Mouse (Mus musculus): Measurements from ENCODE around the gene G430095P16Rik. TPM values are rescaled to one million over a fixed set of nuclear protein-coding genes. Genes with fewer than 3 reads are reported as not detected.

The G430095P16Rik gene
- polyA plus RNA-seq, 1 experiment from 2014 or later = 0.76 TPM

DNA sequence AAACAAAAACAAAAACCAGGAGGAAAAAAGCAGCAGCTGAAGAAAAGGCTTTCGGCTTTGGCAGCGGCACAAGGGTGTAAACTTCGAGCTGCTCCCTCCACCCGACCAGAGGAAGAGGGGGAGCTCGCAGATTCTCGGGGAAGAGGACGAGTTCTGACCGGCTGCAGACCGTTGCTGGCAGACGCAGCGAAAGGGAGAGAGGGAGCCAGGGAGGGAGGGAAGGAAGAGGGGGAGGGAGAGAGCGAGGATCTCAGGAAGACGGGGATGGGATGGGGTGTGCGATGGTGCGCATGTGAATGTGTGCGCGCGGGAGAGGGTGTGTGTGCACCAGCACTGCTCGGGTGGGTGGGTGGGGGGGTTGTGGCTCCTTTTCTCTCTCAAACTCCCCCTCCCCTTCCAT, 51.0 kb downstream of the G430095P16Rik start:
- WGBS = 1% methylated on average over 19 of the region's 19 CpGs
- H3K36me3 ChIP-seq (ENCODE audit: control insufficient read depth, insufficient read depth, low read length) = no peaks in the 10 kb centered on the region
- peak overlapping the region; percentile 47 for H3K4me2 ChIP-seq (ENCODE audit: low read depth, low read length)
- H3K27me3 ChIP-seq (ENCODE audit: control insufficient read depth, insufficient read depth, low read length) = peaks cover 30% of the 10 kb centered on the region
- ATAC-seq (ENCODE audit: low read depth) = peak; percentile 85
- H3K9me3 ChIP-seq (ENCODE audit: control insufficient read depth, low read length) = no peaks in the 10 kb centered on the region
- peaks cover 17% of the 10 kb centered on the region; the same call in 1 of the 2 replicates for H3K4me1 ChIP-seq (ENCODE audit: control insufficient read depth, insufficient read depth, low read length)
- no peak overlapping the region; the same call in 1 of the 2 replicates for H3K9ac ChIP-seq (replicated peaks; ENCODE audit: low read depth, low read length)
- peak overlapping the region; percentile 90 for H3K27ac ChIP-seq (ENCODE audit: low read depth, low read length)
- H3K4me3 ChIP-seq (ENCODE audit: low read depth, low read length) = peak overlapping the region; percentile 19

DNA sequence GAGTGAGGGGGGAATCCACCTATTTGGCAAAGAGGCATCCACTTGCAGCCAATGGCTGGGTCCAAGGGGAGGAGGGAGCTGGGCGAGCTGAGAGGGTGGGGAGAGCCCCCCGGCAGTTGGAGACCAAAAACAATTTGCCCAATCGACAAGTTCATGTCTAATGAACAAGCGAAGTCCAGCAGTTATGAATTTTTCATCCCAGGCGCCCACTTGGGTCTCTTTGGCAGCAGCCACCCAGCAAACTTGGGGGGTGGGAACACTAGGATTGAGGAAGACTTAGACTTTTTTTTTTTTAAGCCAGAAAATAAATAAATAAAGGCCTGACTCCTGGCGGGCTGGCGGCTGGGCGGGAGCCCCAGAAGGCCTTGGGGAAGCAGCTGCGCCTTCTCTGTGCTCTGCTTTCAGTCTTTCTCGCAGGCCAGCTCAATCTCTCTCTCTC, 51.7 kb downstream of the G430095P16Rik start:
- H3K9ac ChIP-seq (replicated peaks; ENCODE audit: low read depth, low read length) = 0 out of 2 replicates have a peak overlapping the region, but pooled peaks have one; percentile 3
- H3K27me3 ChIP-seq (ENCODE audit: control insufficient read depth, insufficient read depth, low read length) = peaks cover 28% of the 10 kb centered on the region
- no peaks in the 10 kb centered on the region for H3K36me3 ChIP-seq (ENCODE audit: control insufficient read depth, insufficient read depth, low read length)
- peak; percentile 61; the same call in 1 of the 2 replicates for ATAC-seq (ENCODE audit: low read depth)
- peak overlapping the region; percentile 90 for H3K27ac ChIP-seq (ENCODE audit: low read depth, low read length)
- H3K4me3 ChIP-seq (ENCODE audit: low read depth, low read length) = no peak overlapping the region
- H3K4me1 ChIP-seq (ENCODE audit: control insufficient read depth, insufficient read depth, low read length) = peaks cover 21% of the 10 kb centered on the region; the same call in 1 of the 2 replicates
- 2% methylated on average over 10 of the region's 10 CpGs for WGBS
- H3K9me3 ChIP-seq (ENCODE audit: control insufficient read depth, low read length) = no peaks in the 10 kb centered on the region
- no peak overlapping the region; the same call in 1 of the 2 replicates for H3K4me2 ChIP-seq (ENCODE audit: low read depth, low read length)

DNA sequence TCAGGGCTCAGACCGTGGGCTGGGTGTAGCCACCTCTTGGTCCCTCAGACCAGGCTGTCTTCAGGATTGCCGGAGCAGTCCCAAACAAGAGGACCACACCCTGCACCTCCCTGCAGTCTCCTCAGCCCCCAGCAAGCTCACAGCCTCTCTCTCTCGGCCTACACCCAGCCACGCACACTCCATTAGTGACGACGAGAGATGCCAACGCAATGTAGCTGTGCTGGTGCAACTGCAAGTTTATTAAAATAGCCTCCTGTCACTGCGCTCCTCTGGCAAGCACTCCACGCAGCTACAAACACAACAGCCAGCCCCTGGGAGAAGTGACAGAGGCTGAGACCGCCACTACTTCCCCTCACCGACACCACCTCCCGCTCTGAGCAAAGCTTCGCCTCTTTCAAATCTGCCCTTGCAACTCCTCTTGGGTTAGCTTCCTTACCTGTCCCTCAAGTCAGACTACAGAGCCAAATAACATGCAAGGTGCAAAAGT, 52.3 kb downstream of the G430095P16Rik start:
- 3% methylated on average over 13 of the region's 13 CpGs for WGBS

DNA sequence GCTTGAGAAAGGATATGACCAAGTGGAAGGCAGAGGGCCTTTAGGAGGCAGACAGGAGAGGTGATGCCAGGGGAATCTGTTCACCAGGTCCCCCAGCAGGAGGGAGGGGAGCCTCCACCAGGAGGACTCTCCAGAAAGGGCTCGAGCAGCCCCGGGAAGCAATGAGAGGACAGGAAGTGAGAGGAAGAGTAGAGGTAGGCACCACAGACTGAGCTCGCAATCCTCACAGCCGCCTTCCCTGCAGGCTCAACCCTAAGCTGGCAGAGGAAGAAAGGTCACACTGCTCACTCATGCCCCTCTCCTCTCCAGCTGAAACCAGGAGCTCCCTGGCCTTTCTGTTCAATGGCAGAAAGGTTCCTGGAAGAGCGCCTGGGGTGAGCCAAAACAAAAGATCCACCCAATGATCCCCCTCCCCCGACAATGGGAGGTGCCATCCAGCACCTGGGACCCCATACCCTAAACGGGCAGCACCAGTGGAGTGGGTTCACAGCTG, 52.9 kb downstream of the G430095P16Rik start:
- no peaks in the 10 kb centered on the region for H3K36me3 ChIP-seq (ENCODE audit: control insufficient read depth, insufficient read depth, low read length)
- 3% methylated on average over 7 of the region's 7 CpGs for WGBS
- H3K27ac ChIP-seq (ENCODE audit: low read depth, low read length) = peak overlapping the region; percentile 90
- no peak for ATAC-seq (ENCODE audit: low read depth)
- H3K4me3 ChIP-seq (ENCODE audit: low read depth, low read length) = no peak overlapping the region
- peak overlapping the region; percentile 35; the same call in 1 of the 2 replicates for H3K4me2 ChIP-seq (ENCODE audit: low read depth, low read length)
- H3K27me3 ChIP-seq (ENCODE audit: control insufficient read depth, insufficient read depth, low read length) = peaks cover 33% of the 10 kb centered on the region
- H3K9ac ChIP-seq (replicated peaks; ENCODE audit: low read depth, low read length) = no peak overlapping the region
- peaks cover 21% of the 10 kb centered on the region; the same call in 1 of the 2 replicates for H3K4me1 ChIP-seq (ENCODE audit: control insufficient read depth, insufficient read depth, low read length)
- no peaks in the 10 kb centered on the region for H3K9me3 ChIP-seq (ENCODE audit: control insufficient read depth, low read length)

More for the DNA sequence above, 52.3 kb downstream of the G430095P16Rik start:
- Histone ChIP-seq H3K9me3 (ENCODE audit: control insufficient read depth, low read length) (no peaks in the 10 kb centered on the region), H3K27ac (ENCODE audit: low read depth, low read length) (peak overlapping the region; percentile 90), H3K4me3 (ENCODE audit: low read depth, low read length) (no peak overlapping the region), H3K9ac (replicated peaks; ENCODE audit: low read depth, low read length) (no peak overlapping the region; the same call in 1 of the 2 replicates), H3K27me3 (ENCODE audit: control insufficient read depth, insufficient read depth, low read length) (peaks cover 31% of the 10 kb centered on the region), H3K4me1 (ENCODE audit: control insufficient read depth, insufficient read depth, low read length) (peaks cover 21% of the 10 kb centered on the region; the same call in 1 of the 2 replicates), H3K36me3 (ENCODE audit: control insufficient read depth, insufficient read depth, low read length) (no peaks in the 10 kb centered on the region), H3K4me2 (ENCODE audit: low read depth, low read length) (peak overlapping the region; percentile 35)
- ATAC-seq (ENCODE audit: low read depth) = no peak

Other genes with a start within 250 kb of the G430095P16Rik start
- gene Ier2, start 60.2 kb upstream of the G430095P16Rik start, polyA plus RNA-seq (2014; fragmentation: Nextera tagmentation; extraction: Ambion mirVana) = 14.4 and 20.9 TPM in 2 replicates
- 59.8 and 70.2 TPM in 2 replicates for gene Trmt1, start 36.7 kb upstream of the G430095P16Rik start, polyA plus RNA-seq (2014; fragmentation: Nextera tagmentation; extraction: Ambion mirVana)
- gene Nacc1, start 35.1 kb upstream of the G430095P16Rik start, polyA plus RNA-seq (2014; fragmentation: Nextera tagmentation; extraction: Ambion mirVana) = 15.3 and 16.6 TPM in 2 replicates
- 1.3 and 3.6 TPM in 2 replicates for gene Lyl1, start 21.6 kb upstream of the G430095P16Rik start, polyA plus RNA-seq (2014; fragmentation: Nextera tagmentation; extraction: Ambion mirVana)
- 68.2 and 91.5 TPM in 2 replicates for gene Nfix, start 77.3 kb downstream of the G430095P16Rik start, polyA plus RNA-seq (2014; fragmentation: Nextera tagmentation; extraction: Ambion mirVana)
- gene Dand5, start 99.8 kb downstream of the G430095P16Rik start, polyA plus RNA-seq (2014; fragmentation: Nextera tagmentation; extraction: Ambion mirVana) = 12.3 and 16.9 TPM in 2 replicates
- 33.1 and 39.8 TPM in 2 replicates for gene Gadd45gip1, start 108.5 kb downstream of the G430095P16Rik start, polyA plus RNA-seq (2014; fragmentation: Nextera tagmentation; extraction: Ambion mirVana)
- gene Rad23a, start 117.7 kb downstream of the G430095P16Rik start, polyA plus RNA-seq (2014; fragmentation: Nextera tagmentation; extraction: Ambion mirVana) = 69.4 and 78.1 TPM in 2 replicates
- gene Calr, start 123.9 kb downstream of the G430095P16Rik start, polyA plus RNA-seq (2014; fragmentation: Nextera tagmentation; extraction: Ambion mirVana) = 615 and 623 TPM in 2 replicates
- gene Farsa, start 134.0 kb downstream of the G430095P16Rik start, polyA plus RNA-seq (2014; fragmentation: Nextera tagmentation; extraction: Ambion mirVana) = 90.9 and 98.2 TPM in 2 replicates
- 14.2 and 24.5 TPM in 2 replicates for gene Syce2, start 149.1 kb downstream of the G430095P16Rik start, polyA plus RNA-seq (2014; fragmentation: Nextera tagmentation; extraction: Ambion mirVana)
- gene Gcdh, start 170.9 kb downstream of the G430095P16Rik start, polyA plus RNA-seq (2014; fragmentation: Nextera tagmentation; extraction: Ambion mirVana) = 33.5 and 34.2 TPM in 2 replicates
- gene Klf1, start 178.9 kb downstream of the G430095P16Rik start, polyA plus RNA-seq (2014; fragmentation: Nextera tagmentation; extraction: Ambion mirVana) = 0.44 and 0.80 TPM in 2 replicates
- 5.0 and 5.3 TPM in 2 replicates for gene Dnase2a, start 185.6 kb downstream of the G430095P16Rik start, polyA plus RNA-seq (2014; fragmentation: Nextera tagmentation; extraction: Ambion mirVana)
- 75.6 and 79.8 TPM in 2 replicates for gene Mast1, start 214.4 kb downstream of the G430095P16Rik start, polyA plus RNA-seq (2014; fragmentation: Nextera tagmentation; extraction: Ambion mirVana)
- 1.3 and 3.5 TPM in 2 replicates for gene Rtbdn, start 224.0 kb downstream of the G430095P16Rik start, polyA plus RNA-seq (2014; fragmentation: Nextera tagmentation; extraction: Ambion mirVana)
- not detected in 2 replicates for gene Gm49661, start 246.4 kb downstream of the G430095P16Rik start, polyA plus RNA-seq (2014; fragmentation: Nextera tagmentation; extraction: Ambion mirVana)
- gene Prdx2, start 246.6 kb downstream of the G430095P16Rik start, polyA plus RNA-seq (2014; fragmentation: Nextera tagmentation; extraction: Ambion mirVana) = 1,214 and 1,252 TPM in 2 replicates
- gene Rnaseh2a, start 246.8 kb downstream of the G430095P16Rik start, polyA plus RNA-seq (2014; fragmentation: Nextera tagmentation; extraction: Ambion mirVana) = 45.7 and 48.0 TPM in 2 replicates